Comparison of ENCODE assay signal across 10 mouse cellular contexts in the genomic region with DNA sequence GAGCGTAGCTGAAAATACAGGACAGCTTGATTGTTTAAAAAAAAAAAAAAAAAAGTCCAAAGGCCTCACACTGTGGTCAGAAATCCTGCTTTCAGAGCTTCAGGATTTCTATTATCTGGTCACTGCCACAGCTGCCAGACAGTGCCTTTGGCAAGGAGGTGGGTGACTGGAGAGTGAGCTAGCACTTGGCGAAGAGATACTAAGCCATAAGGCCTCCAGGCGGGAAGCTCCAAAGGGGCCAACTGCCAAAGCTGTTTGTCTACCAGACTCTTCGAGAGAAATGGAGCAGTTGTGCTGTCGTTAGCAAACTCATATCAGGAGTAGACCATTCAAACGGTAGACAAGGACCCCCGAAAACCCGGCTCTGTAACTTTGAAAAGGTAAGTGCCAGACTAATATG. TPM values are rescaled to one million over a fixed set of nuclear protein-coding genes. Genes with fewer than 3 reads are reported as not detected.
A peak's percentile ranks its signal among the peaks of the same experiment; 100 is the strongest.
DNase-seq lines count a peak whose midpoint lies in the region; ATAC-seq and TF ChIP-seq lines count a peak whose summit lies in the region.
"Had no signal": no experiment of that assay in that cellular context is flagged by ENCODE, and none has a peak within 500 bp of the region (broad histone marks: within the 10 kb centered on the region; RNA-seq: fewer than 3 reads in every experiment).

No protein-coding gene starts in this region.

- H3K9me3 ChIP-seq in lung, postnatal 0 days (ENCODE audit: low read length), result no peaks in the 10 kb centered on the region
- no peaks in the 10 kb centered on the region for H3K9me3 ChIP-seq in kidney, embryonic 14.5 days (ENCODE audit: control insufficient read depth, low read length)
- H3K9me3 ChIP-seq: limb, embryonic 12.5 days had no signal

- no peaks in the 10 kb centered on the region for H3K36me3 ChIP-seq in lung, postnatal 0 days (ENCODE audit: insufficient read depth, low read length)
- no peaks in the 10 kb centered on the region for H3K36me3 ChIP-seq in kidney, embryonic 14.5 days (ENCODE audit: control insufficient read depth, insufficient read depth, low read length)
- H3K36me3 ChIP-seq: limb, embryonic 12.5 days had no signal

- no peak for ATAC-seq in lung, postnatal 0 days
- ATAC-seq in kidney, embryonic 14.5 days (ENCODE audit: low FRiP score, low TSS enrichment), result no peak

- H3K4me2 ChIP-seq in lung, postnatal 0 days (replicated peaks; ENCODE audit: low read depth, low read length), result peak overlapping the region; percentile 96; the same call in 1 of the 2 replicates
- H3K4me2 ChIP-seq in kidney, embryonic 14.5 days (replicated peaks; ENCODE audit: low read depth, low read length), result no peak overlapping the region
- H3K4me2 ChIP-seq: limb, embryonic 12.5 days had no signal

- 0 out of 2 replicates have a peak overlapping the region, but pooled peaks have one; percentile 1 for H3K27ac ChIP-seq in gastrocnemius, adult 2 months
- H3K27ac ChIP-seq in lung, postnatal 0 days (ENCODE audit: low read length), result no peak overlapping the region
- H3K27ac ChIP-seq in kidney, embryonic 14.5 days (ENCODE audit: low read depth, low read length), result no peak overlapping the region
- H3K27ac ChIP-seq: limb, embryonic 12.5 days had no signal

- peak; percentile 51 for DNase-seq in gastrocnemius, adult 2 months
- no peak for DNase-seq in gastrocnemius, postnatal 25 days
- no peak for DNase-seq in lung, postnatal 0 days (ENCODE audit: low spot score)
- DNase-seq in lung, adult 18-20 months, result no peak
- peak; percentile 94 for DNase-seq in cerebellum, adult 9-10 months
- DNase-seq in lung, postnatal 36 days, result peak; percentile 33
- no peak for DNase-seq in adrenal gland, adult (ENCODE audit: inconsistent age in 2 of 2, low spot score in 1 of 2)
- DNase-seq: heart, postnatal 36 days had no signal

- no peak for TF ChIP-seq CTCF in gastrocnemius, adult 2 months (IDR thresholded peaks at IDR 0.05)
- no peak for TF ChIP-seq CTCF in lung, postnatal 0 days (IDR thresholded peaks at IDR 0.05)

- H3K27me3 ChIP-seq in lung, postnatal 0 days (replicated peaks; ENCODE audit: insufficient read depth, low read length), result no peaks in the 10 kb centered on the region
- H3K27me3 ChIP-seq in kidney, embryonic 14.5 days (ENCODE audit: control insufficient read depth, insufficient read depth, low read length), result no peaks in the 10 kb centered on the region

- intact Hi-C loops in gastrocnemius, adult 2 months (cut with DNase I), result no loop called here

- TF ChIP-seq EP300 in lung, postnatal 0 days (IDR thresholded peaks at IDR 0.05), result no peak

- H3K4me1 ChIP-seq in lung, postnatal 0 days (ENCODE audit: insufficient read depth, low read depth, low read length), result peaks cover 12% of the 10 kb centered on the region
- H3K4me1 ChIP-seq in kidney, embryonic 14.5 days (ENCODE audit: control insufficient read depth, insufficient read depth, low read length), result 0 out of 2 replicates have a peak, but pooled peaks cover 3% of the 10 kb centered on the region

- no peak overlapping the region for H3K9ac ChIP-seq in lung, postnatal 0 days (replicated peaks; ENCODE audit: low read depth)
- no peak overlapping the region for H3K9ac ChIP-seq in kidney, embryonic 14.5 days (ENCODE audit: low read depth, low read length)
- H3K9ac ChIP-seq: limb, embryonic 12.5 days had no signal

- WGBS in lung, postnatal 0 days, result 64% methylated on average over 8 of the region's 8 CpGs
- 69% methylated on average over 8 of the region's 8 CpGs for WGBS in kidney, embryonic 14.5 days

- H3K4me3 ChIP-seq in gastrocnemius, adult 2 months, result 0 out of 2 replicates have a peak overlapping the region, but pooled peaks have one; percentile 11
- H3K4me3 ChIP-seq in lung, postnatal 0 days (ENCODE audit: low read depth, low read length), result no peak overlapping the region
- no peak overlapping the region for H3K4me3 ChIP-seq in kidney, embryonic 14.5 days (ENCODE audit: low read length)
- H3K4me3 ChIP-seq: limb, embryonic 12.5 days had no signal

RNA-seq across cellular contexts. Expression of gene Ankrd44, which starts 3.5 kb away (rescaled TPM):
- 1 to 10 TPM; 7.5 to 9.6 TPM for total RNA-seq in gastrocnemius, adult 2 months (2021)
- total RNA-seq in gastrocnemius, postnatal 25 days (2021), result 1 to 10 TPM; 5.3 to 5.5 TPM
- polyA plus RNA-seq in lung, postnatal 0 days (2015; fragmentation: Nextera tagmentation; extraction: Ambion mirVana), result 16.5 and 17.8 TPM in 2 replicates
- 5.3 and 9.0 TPM in 2 replicates for polyA plus RNA-seq in kidney, embryonic 14.5 days (2014; fragmentation: Nextera tagmentation; extraction: Ambion mirVana)

Comparison
In these comparisons a context has a peak if more than half of its experiments do, and no peak if none do; other contexts are left out.
1. DNase-seq: peak in gastrocnemius, adult 2 months (single experiment), cerebellum, adult 9-10 months (single experiment) and lung, postnatal 36 days (single experiment); none in gastrocnemius, postnatal 25 days (single experiment), lung, postnatal 0 days (single experiment), lung, adult 18-20 months (0 of 2) and adrenal gland, adult (0 of 2).